Mouse (Mus musculus): Measurements from ENCODE around the gene Vsnl1. TPM values are rescaled to one million over a fixed set of nuclear protein-coding genes. Genes with fewer than 3 reads are reported as not detected.

Gene Vsnl1
- total RNA-seq, 2 experiments from 2014 or later = 707 to 715 TPM

DNA sequence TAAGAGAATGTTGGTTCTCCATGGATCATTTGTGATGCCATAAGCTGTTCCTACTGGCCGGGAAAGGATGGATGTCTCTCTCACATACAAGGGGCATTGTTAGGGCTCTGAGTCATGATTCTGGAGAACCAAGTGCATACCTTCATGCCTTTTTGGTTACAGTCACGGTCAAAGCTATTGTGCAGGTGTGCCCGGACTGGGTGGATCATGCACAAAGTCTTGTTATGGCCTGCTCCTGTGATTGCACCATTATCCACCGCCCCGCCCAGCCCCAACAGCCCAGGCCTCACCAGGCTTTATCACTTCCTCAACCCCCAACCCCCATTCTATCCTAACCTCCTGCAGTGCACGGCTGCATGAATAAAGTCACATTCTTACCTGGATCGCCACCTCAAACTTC is 47.3 kb downstream of the Vsnl1 start:
- DNase-seq (ENCODE audit: low spot score in 2 of 2) = no peak

- no peak for DNase-seq (ENCODE audit: low spot score in 2 of 2)
These were observed 51.7 kb downstream of the Vsnl1 start for GRCm38 (mm10) chr12:11384754-11385153.

GRCm38 (mm10) chr12:11379396-11379795 is 57.0 kb downstream of the Vsnl1 start:
- no peak for DNase-seq (ENCODE audit: low spot score in 2 of 2)

GRCm38 (mm10) chr12:11370056-11370455 is 66.4 kb downstream of the Vsnl1 start:
- peak; percentile 51 to 69 for DNase-seq (ENCODE audit: low spot score in 2 of 2)

GRCm38 (mm10) chr12:11367099-11367765 is 69.2 kb downstream of the Vsnl1 start:
- no peak for DNase-seq (ENCODE audit: low spot score in 2 of 2)

- DNase-seq (ENCODE audit: low spot score in 2 of 2) = no peak
These were observed 71.5 kb downstream of the Vsnl1 start for GRCm38 (mm10) chr12:11364870-11365269.

GRCm38 (mm10) chr12:11362435-11362834 is 74.0 kb downstream of the Vsnl1 start:
- no peak for DNase-seq (ENCODE audit: low spot score in 2 of 2)

- peak; percentile 81 to 84 for DNase-seq (ENCODE audit: low spot score in 2 of 2)
These were observed 85.5 kb downstream of the Vsnl1 start for GRCm38 (mm10) chr12:11350895-11351294.

GRCm38 (mm10) chr12:11349870-11350269 is 86.5 kb downstream of the Vsnl1 start:
- no peak for DNase-seq (ENCODE audit: low spot score in 2 of 2)

DNA sequence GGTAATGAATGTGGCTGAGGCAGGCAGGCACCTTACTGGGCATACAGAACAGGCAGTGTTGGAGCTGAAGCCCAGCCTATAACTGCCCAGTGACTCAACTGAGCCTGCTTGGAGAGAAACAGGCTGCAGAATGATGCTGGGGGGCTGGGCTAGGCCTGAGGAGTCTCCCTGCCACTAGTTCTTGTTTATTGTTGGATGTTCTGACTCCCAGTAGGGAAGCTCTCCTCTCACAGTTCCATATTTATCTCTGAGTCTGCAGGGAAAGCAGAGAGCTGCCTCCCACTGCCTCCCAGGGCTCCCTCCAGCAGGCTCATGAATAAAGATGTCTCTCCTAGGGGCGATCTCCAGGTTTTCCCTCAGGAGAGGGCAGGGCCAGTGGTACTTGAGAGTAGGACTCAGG is 88.0 kb downstream of the Vsnl1 start:
- DNase-seq (ENCODE audit: low spot score in 2 of 2) = peak; percentile 67 to 81

DNA sequence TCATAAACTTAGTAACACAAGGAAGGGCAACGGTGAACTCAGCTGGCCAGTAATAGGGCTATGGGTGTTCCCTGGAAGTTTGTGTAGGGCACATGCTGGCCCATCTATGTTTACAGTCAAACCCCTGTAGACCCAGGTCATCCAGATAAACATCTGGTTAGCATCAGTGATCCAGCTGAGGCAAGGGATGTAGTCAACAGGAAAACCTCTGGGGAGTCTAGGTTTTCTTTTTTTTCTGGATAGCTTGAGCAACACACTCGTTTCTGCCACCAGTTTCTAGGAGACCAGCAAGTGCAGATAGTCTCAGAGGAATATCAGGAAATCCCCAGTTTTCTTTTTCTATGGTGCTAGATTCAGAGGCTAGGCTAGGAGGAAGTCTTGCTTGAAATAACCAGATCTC is 90.5 kb downstream of the Vsnl1 start:
- DNase-seq (ENCODE audit: low spot score in 2 of 2) = no peak

- DNase-seq (ENCODE audit: low spot score in 2 of 2) = peak in 1 of 2 experiments; percentile 21
These were observed 94.3 kb downstream of the Vsnl1 start for GRCm38 (mm10) chr12:11342020-11342600.

DNA sequence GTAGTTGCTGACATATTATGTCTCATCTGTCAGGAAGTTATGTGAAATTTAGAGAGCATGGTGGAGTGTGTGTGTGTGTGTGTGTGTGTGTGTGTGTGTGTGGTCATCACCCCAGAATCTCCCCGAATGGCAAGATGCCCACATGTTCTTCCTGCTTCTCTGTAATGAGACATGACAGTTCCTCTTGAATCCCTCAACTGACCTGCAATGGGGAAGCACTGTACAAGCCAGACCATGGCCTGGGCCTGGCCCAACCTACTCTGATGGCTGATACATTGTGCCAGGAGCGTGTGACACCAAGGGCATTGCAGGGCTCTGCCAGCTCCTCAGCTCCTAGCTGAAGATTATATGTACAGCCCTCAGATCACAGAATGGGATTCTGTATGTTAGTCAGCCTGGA is 98.2 kb downstream of the Vsnl1 start:
- no peak for DNase-seq (ENCODE audit: low spot score in 2 of 2)

- peak in 1 of 2 experiments; percentile 60 for DNase-seq (ENCODE audit: low spot score in 2 of 2)
These were observed 99.6 kb downstream of the Vsnl1 start for GRCm38 (mm10) chr12:11336845-11337244.

- no peak for DNase-seq (ENCODE audit: low spot score in 2 of 2)
These were observed 109.9 kb downstream of the Vsnl1 start for GRCm38 (mm10) chr12:11326483-11326882.

- DNase-seq (ENCODE audit: low spot score in 2 of 2) = no peak
These were observed 111.9 kb downstream of the Vsnl1 start for GRCm38 (mm10) chr12:11324480-11324879.

DNA sequence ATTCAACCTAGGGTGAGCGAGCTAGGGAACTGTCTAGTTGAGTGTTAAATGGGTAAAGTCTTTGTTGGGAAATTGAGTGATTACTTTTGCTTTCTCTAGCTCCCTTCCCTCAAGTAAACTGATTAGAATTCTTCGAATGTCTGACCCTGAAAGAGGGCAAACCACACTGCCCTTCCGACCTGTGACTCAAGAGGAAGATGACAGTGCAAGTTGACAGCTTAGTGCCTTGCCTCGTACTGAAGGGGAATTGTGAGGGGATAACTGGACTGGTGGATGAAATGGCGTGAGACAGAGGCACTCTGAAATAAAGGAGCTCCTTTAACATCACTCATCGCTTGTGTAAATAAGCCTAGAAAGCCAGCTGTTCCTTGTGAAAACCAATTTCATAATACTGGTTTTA is 118.7 kb downstream of the Vsnl1 start:
- no peak for DNase-seq (ENCODE audit: low spot score in 2 of 2)

DNA sequence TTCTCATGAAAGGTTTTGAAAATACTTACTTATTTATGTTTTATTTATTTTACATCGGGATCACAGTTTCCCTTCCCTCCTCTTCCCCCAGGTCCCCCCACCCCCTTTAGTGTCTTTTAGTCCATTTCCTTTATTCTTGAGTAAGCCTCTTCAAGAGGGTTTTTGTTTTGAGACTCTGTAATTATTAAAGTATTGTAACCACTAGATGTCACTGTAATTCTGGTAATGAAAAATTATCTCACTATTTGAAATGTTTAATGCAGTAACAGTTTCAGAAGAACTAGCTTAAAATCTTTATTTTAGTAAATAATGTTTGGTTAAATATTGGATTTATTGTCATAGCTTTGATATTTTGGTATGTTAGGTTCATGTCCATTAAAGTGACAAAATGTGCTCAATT is 122.6 kb downstream of the Vsnl1 start:
- no peak for DNase-seq (ENCODE audit: low spot score in 2 of 2)

DNA sequence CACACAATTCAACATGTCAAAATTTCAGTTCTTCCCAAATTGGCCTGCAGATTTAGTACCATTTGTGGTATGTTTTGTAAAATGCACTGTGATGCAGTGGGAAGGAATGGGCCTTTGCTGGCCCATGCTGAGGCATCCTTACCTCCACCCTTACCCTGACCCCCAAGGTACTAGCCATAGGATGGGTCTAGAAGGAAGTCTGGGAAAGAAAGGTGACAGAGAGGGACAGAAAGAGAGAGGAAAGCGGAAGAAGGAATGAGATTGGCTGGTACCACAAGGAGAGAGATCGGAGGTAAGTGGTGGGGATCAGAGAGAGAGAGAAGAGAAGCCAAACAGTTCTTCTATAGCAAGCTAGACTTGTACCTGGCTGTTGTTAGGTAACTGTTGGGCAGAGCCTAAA is 125.3 kb downstream of the Vsnl1 start:
- no peak for DNase-seq (ENCODE audit: low spot score in 2 of 2)

- no peak for DNase-seq (ENCODE audit: low spot score in 2 of 2)
These were observed 129.4 kb downstream of the Vsnl1 start for GRCm38 (mm10) chr12:11306753-11307645.

DNA sequence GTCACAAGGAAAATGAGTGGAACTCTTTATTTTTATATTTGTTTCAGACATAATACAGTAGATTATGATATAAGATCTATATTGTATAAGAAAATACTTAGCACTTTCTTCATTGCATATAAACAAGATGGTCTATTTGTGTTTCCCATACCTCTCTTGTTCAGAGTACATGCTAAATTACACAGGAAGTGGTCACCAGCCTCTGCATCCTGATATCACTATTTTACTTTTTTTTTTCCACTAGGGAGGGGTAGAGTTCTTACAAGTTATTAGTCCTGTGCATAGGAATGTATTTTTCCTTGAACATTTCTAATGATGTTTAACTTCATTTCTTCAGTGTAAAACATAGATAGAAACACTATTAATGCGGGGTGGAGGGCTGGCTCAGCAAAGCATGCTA is 135.6 kb downstream of the Vsnl1 start:
- no peak for DNase-seq (ENCODE audit: low spot score in 2 of 2)

DNA sequence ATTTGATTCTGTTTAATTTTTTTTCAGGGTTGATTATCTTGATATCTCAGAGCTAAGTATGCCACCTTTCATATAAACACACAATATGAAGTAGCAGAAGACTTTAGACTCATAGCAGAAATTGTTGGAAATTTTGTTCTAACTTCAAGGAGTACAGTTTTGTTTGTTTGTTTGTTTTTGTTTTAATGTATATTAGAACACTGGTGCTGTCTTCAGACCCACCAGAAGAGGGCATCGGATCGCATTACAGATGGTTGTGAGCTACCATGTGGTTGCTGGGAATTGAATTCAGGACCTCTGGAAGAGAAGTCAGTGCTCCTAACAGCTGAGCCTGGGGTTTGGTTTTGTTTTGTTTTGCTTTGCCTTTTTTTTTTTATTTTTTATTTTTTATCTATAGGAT is 150.0 kb downstream of the Vsnl1 start:
- no peak for DNase-seq (ENCODE audit: low spot score in 2 of 2)
